Mouse (Mus musculus): ENCODE data around the gene Abl1.
"Not testable (repeated sequence)": the region's sequence is repeated elsewhere in the genome, so short reads cannot be mapped to it uniquely, and the experiment has no call there.

Gene Abl1

DNA sequence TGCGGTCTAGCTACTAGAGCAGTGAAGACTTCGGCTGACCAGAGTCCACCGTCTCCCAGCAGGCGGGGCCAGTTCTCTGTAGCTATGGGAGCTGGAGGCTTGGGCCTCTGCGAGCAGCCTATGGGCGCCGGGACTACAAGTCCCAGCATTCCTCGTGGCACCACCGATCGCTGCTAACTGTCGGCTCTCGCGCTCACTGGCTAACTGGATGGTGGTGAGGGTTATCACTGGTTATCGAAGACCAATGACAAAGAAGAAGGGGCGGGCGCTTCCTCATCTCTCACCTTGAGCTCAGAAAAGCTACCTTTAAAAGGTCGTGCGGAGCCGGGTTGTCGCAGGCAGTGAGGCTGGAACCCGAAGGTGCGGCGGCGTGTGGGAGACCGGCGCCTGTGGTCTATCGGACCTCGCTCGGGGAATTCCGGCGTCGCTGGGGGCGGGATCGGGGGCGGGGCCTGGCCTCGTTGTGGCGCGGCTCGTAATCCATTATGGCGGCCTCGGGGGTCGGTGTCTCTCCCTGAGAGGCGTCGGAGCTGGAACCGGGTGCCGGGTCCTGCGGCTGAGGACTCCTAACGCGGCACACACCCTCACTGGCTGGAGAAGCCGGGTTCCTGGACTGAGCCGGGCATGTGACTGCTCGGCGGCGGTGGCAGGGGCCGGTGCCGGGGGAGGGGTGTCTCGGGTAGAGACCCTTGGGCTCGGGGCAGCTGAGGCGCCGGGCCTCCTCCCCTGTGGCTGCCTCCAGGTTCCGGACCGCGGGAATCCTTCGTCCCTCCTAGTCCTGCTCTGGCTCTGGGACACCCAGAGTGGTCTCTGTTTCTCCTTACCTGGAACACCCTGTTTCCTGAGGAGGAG lies at the start of gene Abl1:
TSS of gene Abl1 (plus strand) at position 303 of the 852 bp plus-strand sequence.
- DNase-seq (ENCODE audit: low spot score in 2 of 2): peak; percentile 91 to 95

DNA sequence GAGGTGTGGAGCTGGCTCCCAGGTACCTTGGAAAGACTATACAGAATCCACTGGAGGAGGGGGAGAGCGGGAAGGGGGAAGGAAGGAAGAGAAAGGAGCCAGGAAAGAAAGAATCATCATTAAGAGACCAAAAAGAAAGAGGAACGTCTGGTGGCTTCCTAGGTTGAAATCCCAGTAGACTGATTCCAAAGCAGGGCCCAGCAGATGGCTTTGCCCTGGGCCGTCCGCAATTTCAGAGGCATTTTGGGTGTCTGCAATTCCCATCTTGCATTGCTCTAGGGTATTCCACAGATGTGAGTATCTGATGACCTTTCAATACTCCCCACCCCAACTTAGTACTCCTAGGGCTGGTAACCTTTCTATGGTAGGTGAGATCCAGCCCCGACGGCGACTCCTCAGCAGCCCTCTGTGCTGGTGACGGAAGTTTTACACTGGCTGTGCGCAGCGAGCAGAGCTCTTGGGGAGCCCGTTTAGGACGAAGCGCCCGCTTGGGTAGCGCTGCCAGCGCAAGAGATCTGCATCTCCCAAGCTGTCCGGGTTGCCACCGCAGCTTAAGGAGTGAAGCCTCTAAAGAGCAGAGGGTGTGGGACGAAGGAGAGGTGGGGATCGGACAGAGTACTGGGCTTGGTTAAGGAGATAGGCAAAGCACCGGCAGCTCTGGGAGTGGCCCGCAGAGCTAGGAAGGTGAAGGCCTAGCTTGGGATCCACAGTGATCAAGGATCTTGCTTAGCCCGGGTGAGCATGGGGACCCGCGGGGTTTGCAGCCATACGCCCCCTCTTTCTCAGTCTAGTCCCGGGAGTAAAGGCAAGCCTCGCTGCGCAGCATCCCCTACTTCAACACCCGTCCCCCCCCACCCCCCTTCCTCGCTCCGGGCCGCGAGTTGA lies 49.4 kb upstream of the Abl1 start:
- DNase-seq (ENCODE audit: low spot score in 2 of 2): no peak

DNA sequence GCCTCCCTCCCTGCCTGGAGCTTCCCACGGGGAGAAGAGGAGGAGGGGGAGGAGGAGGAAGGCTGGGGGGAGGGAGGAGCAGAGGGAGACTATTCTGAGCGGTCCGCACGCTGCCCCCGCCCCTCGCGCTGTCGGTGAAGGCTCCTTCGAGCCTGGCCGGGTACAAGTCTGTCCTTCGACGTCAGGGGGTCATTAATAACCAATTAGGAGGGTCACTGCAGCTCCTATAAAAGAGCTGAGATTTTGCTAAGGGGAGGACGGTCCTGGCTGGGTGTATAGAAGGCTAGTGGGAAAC lies 48.8 kb upstream of the Abl1 start:
- no peak for DNase-seq (ENCODE audit: low spot score in 2 of 2)

DNA sequence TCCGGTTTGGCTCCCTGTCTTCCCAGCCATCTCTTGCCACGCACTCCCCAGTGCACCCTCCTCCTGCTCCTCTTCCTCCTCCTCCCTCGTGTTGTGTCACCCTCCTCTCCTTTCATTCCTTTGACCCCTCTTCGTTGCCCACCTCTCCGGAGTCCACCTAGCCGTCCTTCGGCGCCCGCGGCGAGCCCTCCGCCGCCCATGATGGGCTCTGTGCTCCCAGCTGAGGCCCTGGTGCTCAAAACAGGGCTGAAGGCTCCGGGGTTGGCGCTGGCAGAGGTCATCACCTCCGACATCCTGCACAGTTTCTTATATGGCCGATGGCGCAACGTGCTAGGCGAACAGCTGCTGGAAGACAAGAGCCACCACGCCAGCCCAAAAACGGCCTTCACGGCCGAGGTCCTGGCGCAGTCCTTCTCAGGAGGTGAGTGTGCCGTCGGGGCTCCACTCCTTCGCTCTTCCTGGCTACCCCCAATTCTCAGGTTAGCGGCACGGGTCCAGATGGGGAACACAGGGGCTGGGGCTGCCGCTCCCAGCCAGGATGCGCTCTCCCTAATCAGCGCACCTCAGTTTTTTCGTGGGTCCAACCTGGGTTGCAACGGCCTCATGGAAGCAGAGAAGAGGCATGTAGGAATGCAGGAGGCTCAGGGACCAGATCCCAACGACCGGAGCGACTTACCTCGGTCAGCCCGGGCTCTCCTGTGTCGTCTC lies 48.1 kb upstream of the Abl1 start, which contains the start of gene Prdm12:
TSS of gene Prdm12 (plus strand) at position 137 of the 708 bp plus-strand sequence.
- no peak for DNase-seq (ENCODE audit: low spot score in 2 of 2)

DNA sequence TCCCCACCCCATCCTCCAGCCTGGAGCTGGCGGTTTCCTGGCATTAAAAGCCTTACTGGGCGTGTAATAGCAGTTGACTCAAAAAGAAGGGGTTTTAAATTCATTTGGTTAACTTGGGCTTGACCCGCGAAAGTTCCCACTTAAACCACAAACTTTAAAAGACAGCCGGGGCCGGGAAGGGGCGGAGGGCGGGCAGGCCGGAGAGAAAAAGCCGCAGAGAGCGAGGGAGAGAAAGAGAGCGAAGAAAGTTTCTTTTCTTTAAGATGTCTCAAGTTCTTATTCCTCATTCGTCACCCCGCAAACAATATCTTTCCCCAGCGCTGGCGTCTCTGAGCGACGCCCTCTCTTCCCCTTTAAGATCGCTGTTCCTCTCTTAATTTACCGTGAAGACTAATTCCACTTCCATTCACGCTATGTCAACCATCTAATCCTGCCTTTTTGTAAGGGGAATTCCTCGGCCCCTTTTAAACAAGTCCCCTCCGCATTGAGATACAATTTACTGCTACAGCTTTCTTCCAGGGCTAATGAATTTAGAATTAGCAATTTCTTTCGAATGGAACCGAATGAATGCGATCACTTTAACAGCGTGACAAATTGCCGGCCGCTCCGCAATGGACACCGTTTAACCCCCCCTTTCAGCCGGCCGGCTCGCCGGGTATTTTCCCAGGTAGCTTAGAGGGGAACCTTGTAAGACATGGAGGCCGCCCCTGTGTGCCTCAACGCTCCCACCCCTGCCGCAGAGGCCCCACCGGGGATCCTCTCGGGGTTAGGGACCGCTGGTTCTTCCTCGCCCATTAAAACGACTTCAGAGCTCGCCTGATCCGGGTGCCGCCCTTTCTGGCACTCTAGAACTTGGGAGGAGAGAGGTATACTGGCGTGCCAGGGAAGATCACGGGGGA lies 47.3 kb upstream of the Abl1 start:
- DNase-seq (ENCODE audit: low spot score in 2 of 2): no peak

DNA sequence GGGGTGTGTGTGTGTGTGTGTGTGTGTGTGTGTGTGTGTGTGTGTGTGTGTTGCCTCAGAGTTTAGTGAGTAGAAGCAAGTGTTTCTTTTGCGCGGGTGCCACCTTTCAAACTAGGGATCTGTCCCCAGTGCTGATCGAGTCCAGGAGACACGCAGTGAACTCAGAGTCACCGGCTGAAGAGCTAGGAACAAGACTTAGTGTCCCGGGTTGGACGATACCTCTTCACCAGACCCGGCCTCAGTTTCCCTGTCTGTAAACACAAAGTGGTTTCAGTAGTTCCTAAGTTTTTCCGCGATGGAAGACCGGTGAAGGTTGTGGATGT lies 46.7 kb upstream of the Abl1 start:
- no peak for DNase-seq (ENCODE audit: low spot score in 2 of 2)

DNA sequence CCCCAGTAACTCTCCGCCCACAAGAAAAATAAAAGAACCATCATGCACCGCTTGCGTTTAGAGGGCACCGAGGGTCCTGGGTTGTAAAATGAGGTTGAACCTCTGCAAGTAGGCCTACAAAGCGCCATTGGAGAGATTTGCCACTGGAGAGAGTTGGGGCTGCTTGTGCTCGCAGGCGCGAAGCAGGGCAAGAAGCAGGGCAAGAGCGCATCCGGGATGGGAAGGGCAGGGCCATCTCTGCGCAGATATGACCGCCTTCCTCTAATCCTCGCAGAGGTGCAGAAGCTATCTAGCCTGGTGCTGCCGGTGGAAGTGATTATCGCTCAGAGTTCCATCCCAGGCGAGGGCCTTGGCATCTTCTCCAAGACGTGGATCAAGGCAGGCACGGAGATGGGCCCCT lies 46.2 kb upstream of the Abl1 start:
- DNase-seq (ENCODE audit: low spot score in 2 of 2): no peak

DNA sequence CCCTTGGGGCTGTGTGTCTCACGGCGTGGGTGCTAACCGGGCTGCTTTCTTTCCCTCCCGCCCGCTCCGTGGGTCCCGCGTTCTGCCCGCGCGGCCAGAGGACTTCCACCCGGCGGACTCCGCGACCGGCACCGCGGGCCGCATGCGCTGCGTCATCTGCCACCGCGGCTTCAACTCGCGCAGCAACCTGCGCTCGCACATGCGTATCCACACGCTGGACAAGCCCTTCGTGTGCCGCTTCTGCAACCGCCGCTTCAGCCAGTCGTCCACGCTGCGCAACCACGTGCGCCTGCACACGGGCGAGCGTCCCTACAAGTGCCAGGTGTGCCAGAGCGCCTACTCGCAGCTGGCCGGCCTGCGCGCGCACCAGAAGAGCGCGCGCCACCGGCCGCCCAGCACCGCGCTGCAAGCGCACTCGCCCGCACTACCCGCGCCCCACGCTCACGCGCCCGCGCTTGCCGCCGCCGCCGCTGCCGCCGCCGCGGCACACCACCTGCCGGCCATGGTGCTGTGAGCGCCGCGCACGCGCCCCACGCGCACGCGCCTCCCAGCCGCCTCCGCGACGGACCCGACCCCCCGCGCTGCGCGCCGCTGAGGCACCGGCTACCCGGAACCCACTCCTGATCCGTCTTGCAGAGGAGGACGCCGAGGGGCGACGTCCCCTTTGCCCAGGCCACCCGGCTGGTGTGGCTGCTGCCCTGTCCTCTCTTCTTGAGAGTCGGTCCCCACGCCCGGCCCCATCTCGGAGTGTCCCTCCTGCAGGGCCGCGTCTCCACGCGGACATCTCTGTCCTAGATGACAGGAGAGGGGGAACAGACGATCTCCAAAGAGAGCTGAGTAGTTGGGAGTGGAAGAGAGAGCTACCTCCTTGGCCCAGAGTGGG lies 34.0 kb upstream of the Abl1 start:
- peak in 1 of 2 experiments; percentile 30 for DNase-seq (ENCODE audit: low spot score in 2 of 2)

DNA sequence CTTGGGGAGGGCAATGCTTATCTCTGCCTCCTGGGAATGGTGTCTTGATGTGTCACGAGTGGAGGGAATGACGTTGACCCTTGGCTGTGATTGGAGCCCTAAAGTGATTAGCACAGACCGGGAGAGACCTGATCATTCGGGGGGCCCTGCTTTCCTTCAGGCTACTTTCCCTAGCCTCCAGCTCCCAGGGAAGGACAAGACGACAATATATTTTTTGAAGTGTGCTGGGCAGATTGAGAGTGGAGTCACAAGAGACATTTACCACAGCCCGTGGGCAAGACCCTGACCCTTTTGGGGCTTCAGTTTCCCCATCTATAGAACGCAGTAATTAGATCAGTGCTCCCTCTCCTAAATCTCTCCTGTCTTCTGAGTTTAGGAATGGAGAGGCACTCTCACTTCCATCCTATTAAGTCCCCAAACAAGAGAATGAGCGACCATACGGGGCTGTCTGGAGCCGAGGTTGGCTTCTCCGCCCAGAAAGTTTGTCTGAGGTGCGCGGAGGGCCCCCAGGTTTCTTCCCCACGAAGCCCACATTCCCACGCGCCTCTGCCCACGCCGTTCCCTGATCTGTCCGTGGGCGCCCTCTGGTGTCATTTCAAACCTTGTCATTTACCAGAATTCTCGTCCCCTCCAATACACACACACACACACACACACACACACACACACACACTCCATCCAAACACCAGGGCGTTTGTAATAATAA lies 33.2 kb upstream of the Abl1 start:
- peak in 1 of 2 experiments; percentile 62 for DNase-seq (ENCODE audit: low spot score in 2 of 2)

DNA sequence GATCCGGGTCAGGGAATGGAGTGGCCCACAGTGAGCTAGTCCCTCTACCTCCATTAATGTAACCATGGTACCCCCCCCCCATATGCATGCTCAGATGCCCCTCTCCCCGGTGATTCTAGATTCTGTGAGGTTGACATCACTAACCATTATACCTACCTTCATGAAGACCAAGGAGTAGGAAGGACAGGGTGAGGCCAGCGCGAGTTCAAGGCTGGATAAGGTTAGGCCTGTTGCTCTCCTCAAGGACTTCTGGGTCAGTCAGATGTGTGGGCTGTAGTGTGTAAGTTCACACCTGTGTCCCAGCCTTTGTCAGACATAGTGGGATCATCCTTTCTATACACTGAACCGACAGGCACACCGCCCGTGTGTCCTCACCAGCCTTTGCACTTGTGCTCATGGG lies 31.8 kb upstream of the Abl1 start:
- no peak for DNase-seq (ENCODE audit: low spot score in 2 of 2)

DNA sequence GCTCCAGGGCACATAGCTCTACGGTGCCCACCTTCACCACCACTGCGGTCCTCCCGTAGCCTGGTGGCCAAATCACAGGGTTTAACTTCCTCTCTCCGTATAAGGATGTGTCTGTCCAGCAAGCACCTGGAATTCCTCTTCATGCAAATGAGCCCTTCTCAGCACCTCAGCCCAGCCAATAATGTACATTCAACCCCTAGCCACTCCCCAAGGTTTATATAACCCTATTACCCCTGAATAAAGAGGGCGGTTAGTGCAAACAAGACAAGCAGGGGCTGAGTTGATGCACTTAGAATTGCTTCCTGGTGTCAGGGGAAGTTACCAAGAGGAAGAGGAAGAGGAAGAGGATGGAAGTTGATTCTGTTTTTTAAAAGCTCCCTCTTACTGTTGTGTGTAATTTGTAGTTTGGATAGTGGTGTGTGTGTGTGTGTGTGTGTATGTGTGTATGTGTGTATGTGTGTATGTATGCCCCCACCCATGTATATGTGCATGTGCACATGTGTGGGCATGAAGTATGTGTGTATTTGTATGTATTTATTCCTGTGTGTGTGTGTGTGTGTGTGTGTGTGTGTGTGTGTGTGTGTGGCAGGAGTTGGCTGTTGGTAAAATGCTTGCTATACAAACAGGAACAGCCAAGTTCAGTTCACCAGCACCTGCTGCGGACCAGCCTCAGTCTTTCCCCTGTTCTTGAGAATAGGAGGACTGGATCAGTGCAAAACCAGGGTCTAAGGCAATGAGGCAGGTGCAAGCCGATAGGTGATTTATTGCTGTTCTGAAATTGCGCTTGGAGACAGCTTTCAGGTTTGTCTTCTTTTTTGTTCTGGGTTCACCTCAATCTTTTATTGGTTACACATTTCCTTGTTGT lies 25.0 kb upstream of the Abl1 start:
- DNase-seq (ENCODE audit: low spot score in 2 of 2): no peak

DNA sequence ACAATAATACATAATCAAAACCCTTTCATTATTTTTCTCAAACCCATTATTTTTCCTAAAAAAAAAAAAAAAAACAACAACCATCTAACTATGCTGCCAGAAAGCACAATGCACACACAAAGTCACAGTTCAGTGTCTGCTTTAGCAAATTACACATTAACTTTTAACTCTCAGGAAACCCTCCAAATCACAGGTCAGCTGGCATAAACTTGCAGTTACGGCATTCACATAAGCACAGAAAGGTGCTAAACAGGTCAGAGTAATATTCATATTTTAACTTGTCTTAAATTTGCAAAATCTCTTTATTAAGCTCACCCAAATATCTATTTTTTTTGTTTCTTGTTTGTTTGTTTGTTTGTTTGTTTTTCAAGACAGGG lies 24.4 kb upstream of the Abl1 start:
- no peak for DNase-seq (ENCODE audit: low spot score in 2 of 2)

DNA sequence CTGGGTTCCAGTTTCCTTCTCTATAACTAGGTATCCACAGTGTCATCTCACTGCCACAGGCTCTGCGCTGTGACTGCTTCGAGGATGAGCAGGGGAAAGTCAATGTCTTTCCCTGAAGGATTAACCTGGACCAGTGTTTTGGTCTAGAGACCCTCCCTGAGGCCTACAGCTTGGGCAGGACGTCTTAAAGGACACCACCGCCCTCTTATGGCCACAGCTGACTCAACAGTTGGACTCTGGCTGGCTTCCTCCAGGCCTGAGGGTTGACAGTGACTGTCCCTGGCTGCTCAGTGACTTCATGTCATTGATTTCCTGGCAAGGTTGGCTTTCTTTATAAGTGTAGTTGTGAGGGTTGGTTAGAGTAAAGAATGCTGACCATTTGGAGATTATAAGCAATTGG lies 20.8 kb upstream of the Abl1 start:
- DNase-seq (ENCODE audit: low spot score in 2 of 2): peak in 1 of 2 experiments; percentile 39

DNA sequence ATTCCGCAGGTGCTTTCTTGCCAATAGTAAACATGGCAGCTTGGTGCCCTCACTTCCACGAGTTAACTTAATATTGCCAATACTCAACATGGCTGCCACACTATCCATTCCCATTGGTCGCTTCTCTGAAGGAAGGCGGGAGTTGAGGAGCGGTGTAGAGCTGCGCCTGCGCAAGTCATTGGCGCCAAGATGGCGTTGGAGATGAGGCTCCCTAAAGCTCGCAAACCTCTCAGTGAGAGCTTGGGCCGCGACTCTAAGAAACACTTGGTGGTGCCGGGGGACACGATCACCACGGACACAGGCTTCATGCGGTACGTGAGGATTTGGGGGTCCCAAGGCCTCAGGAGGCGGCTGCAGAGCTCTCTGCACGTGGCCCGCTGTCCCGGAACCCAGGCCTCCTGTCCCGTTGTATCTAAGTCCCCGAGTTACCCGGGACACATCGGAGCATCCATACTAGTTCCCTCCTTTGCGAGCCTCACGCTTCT lies 17.6 kb upstream of the Abl1 start, which contains the start of gene Exosc2:
TSS of gene Exosc2 (plus strand) at position 165 of the 485 bp plus-strand sequence.
- peak; percentile 88 to 91 for DNase-seq (ENCODE audit: low spot score in 2 of 2)

DNA sequence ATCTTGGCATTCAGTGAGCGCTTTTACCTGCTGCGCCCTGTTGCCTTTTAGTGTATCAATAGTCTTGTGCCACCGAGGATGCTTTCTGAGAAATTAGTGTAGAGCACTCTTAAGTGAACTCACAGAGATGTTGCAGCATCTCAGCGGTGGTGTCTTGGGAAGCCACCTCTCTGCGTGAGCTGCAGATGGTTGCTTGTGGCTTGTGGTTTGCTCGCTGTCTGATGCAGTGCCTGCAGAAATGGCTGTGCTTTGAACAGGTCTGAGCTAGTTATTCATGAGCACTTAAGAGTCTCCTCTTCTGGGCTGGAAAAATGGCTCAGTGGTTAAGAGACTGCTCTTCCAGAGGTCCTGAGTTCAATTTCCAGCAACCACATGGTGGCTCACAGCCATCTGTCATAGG lies 9.5 kb upstream of the Abl1 start:
- no peak for DNase-seq (ENCODE audit: low spot score in 2 of 2)

DNA sequence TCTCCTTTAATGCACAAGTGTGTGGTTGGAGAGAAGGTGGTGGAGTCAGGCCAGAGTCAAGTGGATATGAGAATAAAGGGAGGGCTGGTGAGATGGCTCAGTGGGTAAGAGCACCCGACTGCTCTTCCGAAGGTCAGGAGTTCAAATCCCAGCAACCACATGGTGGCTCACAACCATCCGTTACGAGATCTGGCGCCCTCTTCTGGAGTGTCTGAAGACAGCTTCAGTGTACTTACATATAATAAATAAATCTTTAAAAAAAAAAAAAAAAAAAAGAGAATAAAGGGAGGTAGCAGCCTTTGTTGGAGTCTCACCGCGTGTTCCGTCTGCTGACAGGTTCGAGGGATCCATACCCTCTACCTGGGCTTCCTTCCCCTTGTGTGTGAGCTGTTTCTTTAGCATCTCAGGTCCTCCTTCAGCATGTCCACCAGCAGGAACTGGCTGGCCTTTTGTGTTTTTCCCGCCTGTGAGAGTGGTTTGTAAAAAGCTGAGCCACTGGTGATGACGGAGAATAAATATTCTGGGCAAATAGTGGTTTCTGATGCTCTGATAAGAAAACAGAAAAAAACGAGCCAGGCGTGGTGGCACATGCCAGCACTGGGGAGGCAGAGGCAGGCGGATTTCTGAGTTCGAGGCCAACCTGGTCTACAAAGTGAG lies 7.0 kb upstream of the Abl1 start:
- DNase-seq (ENCODE audit: low spot score in 2 of 2): not testable (repeated sequence)

DNA sequence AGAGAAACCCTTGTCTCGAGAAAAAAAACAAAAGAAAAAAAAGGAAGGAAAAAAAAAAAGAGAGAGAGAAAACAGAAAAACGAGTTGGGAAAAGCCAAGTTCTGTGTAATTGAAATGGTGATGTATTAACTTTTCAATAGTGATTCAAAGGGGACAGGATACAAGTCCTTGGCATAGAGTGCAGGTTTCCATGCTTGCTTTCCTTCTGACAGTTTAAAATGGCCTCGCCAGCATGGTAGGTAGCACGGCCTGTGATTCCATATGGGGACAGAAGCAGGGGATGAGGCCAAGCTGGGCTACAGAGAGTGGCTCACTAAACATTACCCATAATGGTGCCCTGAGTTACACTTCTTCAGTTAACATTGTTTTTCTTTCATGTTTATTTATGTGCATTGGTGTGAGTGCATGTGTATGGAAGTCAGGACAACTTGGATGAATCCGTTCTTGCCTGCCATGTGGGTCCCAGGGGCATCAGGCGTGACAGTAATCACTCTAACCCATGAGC lies 6.4 kb upstream of the Abl1 start:
- no peak for DNase-seq (ENCODE audit: low spot score in 2 of 2)

DNA sequence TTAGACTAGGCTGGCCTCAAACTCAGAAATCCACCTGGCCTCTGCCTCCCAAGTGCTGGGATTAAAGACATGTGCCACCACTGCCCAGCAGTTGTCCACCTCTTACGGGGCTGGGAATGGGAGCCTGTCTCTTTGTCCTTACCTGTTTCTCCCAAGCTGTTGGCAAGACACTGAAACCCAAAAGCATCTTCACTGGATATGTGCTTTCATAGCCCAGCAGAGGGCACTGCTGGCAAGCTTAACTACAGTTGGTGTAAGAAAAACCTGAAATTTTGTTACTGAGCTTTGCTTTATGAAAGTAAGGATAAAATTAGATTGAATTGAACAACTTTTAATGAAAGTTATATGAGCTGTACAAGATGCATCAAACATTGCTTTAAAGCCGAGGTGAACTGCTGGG lies 4.5 kb upstream of the Abl1 start:
- peak; percentile 27 to 69 for DNase-seq (ENCODE audit: low spot score in 2 of 2)

All from spleen, postnatal 10 days (tissue).